Mouse (Mus musculus): Measurements from ENCODE around the gene Cog8.
"Not testable (repeated sequence)": the region's sequence is repeated elsewhere in the genome, so short reads cannot be mapped to it uniquely, and the experiment has no call there.

Cog8 gene

DNA sequence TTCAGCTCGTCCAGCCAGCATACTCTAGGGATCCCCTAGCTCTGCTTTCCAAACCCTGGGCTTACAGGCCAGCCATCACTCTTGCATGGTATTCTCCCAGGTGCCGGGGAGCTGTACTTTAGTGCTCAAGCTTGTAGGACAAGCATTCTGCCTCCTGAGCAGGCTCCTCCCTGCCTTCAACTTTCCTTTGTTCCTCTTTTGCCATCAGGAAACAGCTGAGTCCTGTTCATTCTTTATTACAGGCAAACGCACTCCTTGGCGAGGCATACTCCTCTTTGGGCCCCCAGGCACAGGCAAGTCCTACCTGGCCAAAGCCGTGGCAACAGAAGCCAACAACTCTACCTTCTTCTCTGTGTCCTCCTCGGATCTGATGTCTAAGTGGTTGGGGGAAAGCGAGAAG lies 15.9 kb downstream of the Cog8 start:
- DNase-seq: no peak

DNA sequence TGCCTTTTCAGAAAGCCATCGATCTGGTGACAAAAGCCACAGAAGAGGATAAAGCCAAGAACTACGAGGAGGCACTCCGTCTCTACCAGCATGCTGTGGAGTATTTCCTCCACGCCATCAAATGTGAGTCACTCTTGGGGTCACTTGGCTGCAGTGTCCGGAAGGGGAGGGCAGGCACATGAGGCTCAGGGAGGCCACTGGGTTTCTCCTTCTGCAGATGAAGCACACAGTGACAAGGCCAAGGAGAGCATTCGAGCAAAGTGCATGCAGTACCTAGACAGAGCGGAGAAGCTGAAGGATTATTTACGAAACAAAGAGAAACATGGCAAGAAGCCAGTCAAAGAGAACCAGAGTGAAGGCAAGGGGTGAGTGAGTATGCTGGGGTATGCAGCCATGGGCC lies 19.9 kb downstream of the Cog8 start:
- peak; percentile 58 for DNase-seq

DNA sequence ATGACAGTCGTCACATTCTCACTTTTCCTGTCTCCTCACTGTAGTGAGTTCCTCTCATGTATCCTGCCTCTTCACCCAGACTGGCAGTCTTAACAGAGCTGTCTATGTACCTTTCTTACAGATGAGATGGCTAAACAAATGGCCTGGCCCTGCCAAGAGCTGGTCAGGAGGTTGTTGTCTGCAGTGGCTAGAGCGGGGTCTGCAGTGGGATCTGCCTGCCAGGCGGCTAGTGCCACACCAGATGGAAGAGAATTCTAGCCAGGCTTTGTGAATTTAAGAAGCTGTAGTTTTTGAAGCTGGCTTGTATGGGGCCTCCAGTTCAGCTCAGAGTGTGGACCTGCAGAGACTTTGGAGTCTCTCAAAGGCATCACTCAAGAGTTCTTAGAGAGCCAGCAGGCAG lies 20.8 kb downstream of the Cog8 start:
- no peak for DNase-seq

DNA sequence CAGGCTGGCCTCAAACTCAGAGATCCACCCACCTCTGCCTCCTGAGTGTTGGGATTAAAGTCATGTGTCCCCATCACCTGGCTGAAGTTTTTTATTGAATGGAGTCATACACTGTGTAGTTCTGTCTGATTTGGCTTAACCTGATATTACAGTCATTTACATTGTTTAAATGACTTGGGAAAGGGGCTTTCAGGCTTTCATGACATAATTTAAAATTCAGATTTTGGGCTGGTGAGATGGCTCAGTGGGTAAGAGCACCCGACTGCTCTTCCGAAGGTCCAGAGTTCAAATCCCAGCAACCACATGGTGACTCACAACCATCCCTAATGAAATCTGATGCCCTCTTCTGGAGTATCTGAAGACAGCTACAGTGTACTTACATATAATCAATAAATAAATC lies 22.9 kb downstream of the Cog8 start:
- DNase-seq: not testable (repeated sequence)

DNA sequence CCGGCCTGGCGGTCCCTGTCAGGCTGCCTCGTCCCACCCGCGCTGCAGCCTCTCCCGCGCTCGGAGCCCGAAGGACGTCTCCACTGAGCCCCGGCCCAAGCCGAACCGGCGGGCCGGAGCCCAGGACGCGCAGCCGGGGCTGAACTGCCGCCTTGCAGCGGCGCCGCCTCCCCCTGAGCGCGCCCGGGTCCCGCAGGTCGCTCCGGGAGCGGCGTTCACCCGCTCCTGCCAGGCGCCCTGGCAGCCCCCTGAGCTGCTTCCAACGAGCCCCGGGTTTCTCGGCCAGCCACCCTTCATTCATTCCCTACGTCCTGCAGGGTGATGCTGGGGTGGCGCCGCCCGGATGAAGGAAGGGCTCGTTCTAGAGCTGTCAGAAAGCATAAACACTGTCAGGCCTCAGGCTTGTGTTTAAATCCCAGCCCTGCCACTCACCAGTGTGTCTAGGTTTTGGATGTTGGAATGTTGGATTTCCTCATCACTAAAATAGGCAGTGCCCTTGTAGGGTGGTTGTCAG lies 24.9 kb downstream of the Cog8 start:
- no peak for DNase-seq

DNA sequence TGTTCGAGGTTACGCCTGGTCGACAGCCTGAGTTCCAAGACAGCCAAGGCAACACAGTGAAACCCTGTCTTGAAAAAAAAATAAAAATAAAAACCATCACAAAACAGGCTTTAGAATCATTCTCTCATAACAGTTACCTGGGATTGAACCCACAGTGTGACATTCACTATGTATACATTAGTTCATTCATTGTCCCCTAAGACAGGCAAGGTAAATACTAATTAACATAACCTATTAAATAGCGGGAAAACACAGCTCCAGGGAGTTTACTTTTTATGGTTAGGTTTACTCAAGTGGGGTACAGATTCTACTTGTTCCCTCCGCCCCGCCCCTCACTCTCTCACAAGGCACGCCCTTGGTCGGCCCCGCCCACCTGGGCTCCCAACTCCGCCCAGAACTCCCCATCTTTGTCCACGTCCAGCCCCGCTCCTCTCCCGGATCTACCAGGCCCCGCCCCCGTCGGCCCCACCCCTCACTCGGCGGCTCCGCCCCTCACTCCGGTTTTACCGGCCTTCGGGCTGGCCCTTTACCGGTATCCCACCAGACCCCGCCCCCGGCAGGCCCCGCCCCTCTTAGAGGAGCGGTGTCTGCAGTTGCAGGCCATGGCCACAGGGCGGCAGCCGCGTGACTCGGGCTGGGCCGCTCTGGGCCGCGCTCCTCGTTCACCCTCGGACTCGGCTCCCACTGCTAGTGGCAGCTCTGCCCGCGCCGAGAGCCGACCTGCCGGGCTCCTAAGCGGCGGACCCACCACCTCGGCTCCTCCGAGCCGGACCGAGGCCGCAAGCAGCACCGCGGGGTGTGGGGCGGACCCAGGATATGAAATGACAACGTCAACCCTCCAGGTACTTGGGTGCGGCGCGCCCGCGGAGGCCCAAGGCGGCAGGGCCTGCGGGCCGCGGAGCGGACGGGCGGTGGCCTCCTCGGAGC lies 25.6 kb downstream of the Cog8 start, which contains the start of gene Vps4a:
Gene Vps4a, plus strand, starts transcription at position 573 of the 927 bp plus-strand sequence.
- DNase-seq: peak; percentile 99

DNA sequence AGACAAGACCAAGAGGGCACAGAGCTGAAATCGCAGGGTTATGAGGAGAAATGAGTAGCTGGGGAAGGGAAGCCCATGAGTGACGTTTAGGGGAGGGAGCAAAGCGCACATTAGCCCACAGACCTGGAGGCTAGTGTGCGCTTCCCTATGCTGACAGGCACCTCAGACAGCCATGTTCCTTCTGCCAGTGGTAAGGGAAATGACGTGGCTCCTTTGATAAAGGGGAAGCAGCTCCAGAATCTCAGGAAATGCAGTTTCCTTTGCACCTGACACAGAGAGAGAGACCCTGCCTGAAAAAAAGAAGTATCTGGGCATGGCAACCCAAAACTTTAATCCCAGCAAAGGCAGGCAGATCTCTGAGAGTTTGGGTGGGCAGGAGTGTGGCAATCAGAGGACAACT lies 26.4 kb downstream of the Cog8 start:
- no peak for DNase-seq

DNA sequence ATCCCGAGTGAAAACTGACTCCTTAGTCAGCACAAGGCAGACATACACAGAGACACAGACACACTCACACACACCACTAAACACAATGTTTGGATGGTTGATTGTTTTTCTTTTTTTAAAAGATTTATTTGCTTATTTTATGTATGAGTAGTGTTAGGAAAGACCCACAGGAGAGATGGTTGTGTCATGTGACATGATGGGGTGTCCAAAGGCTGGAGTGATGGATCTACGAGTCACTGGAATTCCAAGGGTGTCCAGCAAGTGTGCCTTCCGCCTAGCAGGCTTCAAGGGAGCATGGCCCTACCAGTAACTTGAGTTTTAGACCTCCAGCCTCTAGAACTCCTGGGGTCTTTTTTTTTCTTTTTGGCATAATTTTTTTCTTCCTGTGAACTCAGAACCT lies 27.2 kb downstream of the Cog8 start:
- DNase-seq: no peak

DNA sequence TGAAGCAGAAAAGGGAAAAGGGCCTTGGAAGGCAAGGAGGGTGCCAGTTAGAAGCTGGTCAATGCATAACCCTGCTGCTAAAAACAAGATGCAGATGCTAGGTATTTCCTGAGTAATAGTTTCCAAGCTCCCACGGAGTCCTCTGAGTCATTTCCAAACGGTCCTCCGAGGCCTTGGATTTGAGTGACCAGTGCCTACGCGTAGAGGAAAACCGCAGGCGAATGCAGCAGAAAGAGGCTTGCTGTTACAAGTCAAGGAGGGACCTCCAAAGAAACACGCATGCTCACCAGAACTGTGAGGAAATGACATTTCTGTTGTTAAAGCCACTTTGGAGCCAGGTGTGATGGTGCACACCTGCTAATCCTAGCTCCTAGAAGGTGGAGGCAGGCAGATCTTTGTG lies 33.0 kb downstream of the Cog8 start:
- DNase-seq: no peak

DNA sequence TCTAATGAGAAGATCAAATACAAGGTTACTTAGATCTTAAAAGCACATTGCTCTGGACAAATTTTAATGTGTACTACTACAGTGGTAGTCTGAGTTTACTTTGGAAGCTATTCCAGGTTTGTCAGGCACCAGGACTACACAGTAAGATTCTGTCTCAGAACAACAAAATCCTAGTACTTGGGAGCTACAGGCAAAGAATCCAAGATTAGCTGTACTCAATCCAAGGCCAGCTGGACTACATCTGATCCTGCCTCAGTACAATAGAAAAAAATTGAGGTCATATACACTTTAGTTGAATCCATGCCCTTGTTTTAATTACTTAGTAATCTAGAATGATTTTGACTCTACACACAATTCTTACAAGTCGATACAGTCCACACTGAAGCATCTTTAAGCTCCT lies 41.6 kb downstream of the Cog8 start:
- no peak for DNase-seq

DNA sequence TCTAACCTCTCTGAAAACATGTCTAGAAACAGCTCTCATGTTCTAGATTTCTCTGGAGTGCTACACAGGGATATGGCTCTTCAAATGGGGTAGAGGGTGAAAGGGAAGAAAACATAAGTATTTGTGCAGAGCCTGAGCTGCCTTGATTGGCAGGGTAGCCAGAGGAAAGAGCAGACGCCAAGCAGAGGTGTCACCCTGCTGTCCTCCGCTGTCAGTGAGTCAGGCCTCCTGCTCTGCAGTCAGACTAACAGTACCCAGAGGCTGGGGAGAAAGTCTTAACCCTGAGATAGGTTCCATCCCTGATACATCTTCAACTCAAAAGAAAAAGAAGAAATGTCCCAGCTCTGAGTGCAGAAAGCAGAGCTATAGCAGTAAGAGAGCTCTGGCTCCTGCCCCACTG lies 43.8 kb downstream of the Cog8 start:
- DNase-seq: no peak

DNA sequence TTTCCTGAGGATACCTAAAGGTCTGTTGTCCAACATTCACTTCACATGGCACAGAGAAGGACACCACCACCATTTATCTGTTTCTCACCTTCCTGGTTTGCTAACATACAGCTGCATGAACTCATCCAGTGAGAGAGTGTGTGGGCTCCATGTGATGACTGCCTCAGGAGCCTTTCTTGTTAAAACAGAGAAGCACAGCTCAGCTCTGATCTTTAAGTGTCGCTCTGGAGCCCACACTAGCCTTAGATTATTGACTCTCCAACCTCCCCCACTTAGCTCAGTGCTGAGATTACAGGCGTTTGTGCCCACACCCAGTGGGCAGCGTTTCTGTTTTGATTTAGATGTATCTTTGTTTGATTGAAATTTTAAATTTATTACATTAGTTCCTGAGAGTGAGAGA lies 48.7 kb downstream of the Cog8 start:
- DNase-seq: no peak

DNA sequence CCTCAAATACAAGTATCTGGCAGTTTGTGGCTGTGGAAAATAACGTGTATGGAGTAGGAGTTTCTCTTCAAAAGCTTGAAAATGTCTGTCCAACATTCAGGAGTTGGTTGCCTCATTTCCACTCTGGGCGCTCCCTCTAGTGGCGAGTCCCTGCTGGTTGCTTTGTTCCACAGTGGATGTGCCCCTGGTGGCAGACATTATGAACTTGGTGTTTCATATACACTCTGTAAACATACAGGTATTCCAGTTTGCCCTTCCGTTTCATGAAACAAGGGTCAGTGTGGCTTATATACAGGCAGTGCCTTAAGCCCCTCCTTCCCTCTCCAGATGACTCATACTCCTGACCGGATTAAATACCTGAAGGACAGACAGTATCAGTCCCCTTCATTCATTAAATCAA lies 54.0 kb downstream of the Cog8 start:
- peak; percentile 91 for DNase-seq

DNA sequence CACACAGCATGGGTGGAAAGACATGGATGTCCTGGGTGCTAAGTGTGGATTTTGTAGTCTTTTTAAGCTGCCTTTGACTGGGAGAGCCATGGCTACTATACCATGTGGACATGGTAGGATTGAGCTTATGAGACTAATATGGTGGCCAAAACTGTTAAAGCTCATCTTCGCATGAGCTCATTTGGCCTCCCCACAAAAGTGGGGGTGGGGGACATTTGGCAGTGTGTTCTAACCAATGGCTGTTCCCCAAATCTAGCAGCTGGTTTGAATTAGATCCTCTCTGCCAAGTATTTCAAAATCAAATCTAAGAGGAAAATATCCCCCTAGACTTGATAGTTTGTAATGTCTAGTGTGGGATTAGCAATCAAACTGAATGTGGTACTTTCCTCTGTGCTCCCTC lies 57.4 kb downstream of the Cog8 start:
- no peak for DNase-seq

DNA sequence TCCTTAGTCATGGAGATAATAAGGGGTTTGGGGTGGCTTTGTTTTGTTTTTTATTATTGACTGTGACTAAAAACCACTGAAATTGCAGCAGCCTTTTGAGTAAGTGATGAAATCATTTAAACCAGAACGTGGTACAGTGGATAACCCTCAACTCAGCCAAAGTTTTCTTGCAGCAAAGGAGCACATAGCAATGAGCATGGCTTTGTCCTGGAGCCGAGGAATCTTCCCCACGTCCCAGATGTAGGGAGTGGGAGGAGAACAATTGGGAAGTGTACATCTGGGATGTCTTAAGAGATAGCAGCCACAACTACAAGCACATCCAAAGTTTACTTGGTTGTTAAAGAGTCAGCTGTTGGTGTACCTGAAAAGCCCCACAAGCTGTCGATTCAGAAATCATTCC lies 59.1 kb downstream of the Cog8 start:
- DNase-seq: no peak

DNA sequence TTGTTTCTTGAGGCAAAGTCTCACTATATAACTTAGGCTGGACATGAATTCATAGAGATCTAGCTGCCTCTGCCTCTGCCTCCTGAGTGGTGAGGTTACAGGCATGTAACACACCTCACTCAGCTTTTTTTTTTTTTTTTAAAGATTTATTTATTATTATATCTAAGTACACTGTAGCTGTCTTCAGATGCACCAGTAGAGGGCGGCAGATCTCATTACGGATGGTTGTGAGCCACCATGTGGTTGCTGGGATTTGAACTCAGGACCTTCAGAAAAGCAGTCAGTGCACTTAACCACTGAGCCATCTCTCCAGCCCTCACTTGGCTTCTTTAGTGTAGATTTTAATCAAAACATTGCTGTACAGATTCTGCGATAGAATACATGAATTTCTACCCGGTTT lies 60.1 kb downstream of the Cog8 start:
- DNase-seq: not testable (repeated sequence)

Data from kidney, adult 9 months (tissue).